Mouse (Mus musculus) bone marrow macrophage, adult 2 months (primary cell): ENCODE data around the gene Abcd3.

Experiments used
- CTCF ChIP-seq: IDR thresholded peaks from 2 replicates; pipeline ENCODE4 v1.5.1; 2012; ENCODE audit warnings: low read depth, mild to moderate bottlenecking, low read length, moderate library complexity
- POLR2A ChIP-seq: IDR thresholded peaks from 2 replicates; pipeline ENCODE4 v1.6.1; 2012; ENCODE audit warnings: mild to moderate bottlenecking, low read depth, low read length, borderline replicate concordance

DNA sequence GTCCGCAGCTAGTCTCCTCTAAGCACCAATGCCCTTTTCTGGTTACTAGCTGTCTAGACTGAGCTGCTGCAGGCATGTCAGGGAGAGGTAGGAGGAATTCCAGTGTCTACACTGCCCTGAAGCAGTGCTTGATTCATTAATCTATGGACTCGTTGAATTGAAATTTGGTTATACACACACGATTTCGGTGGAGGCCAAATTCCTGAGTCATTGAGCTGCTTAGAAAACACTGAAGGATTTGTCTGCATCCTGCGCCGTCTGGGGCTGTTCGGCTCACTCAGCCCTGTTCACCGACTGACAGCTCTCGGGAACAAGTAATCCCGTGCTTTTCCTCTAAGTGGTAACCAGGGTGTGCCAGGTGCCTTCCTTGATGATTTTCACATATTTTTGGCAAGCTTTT, 89.5 kb downstream of the Abcd3 start:
- no peak for TF ChIP-seq POLR2A
- no peak for TF ChIP-seq CTCF
